Mouse (Mus musculus) c-Kit-positive CD71-negative TER-119-negative erythroid progenitor cells, embryonic 14.5 days (primary cell): ENCODE data around the gene Frmd4a.
"Not testable (repeated sequence)": the region's sequence is repeated elsewhere in the genome, so short reads cannot be mapped to it uniquely, and the experiment has no call there.

Source experiments
- DNase-seq: peaks from one replicate; pipeline ENCODE4 v3.0.0-alpha.2; 2013; ENCODE audit warnings: low read depth

Gene Frmd4a

DNA sequence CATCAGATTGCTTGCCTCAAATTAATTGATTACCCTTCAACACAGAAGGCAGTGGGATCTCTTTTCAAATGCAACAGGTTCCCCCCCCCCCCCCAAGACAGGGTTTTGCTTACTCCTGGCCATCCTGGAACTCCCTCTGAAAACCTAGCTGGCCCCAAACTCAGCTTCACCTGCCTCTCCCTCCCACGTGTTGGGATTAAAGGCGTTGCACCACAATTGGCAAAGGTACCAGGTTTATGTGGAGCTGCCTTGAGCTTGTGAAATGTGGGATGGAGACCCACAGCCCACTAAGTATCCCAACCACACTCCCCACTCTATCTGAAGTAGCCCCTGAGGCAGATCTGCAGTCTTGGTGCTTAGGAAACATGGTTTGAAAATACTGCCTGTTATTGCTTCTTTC lies 565.4 kb downstream of the Frmd4a start:
- DNase-seq, result no peak

DNA sequence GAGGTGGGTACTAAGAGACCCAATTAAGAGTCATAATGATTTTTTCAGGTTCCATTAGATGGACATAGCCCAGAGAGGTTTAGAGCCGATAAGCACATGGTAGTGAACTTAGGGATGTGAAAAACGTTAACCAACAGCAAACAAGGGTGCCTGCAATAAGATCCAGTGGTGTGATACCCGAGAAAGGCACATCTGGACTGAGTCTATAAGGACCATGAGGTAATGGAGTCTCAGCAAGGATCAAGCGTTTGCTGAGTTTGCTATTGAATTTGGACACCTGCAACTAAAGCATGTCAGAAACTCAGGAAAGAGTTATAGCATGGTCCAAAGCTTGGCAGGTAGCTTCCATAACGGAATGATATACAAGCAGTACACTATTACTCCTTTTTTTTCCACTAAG lies 566.7 kb downstream of the Frmd4a start:
- DNase-seq, result no peak

DNA sequence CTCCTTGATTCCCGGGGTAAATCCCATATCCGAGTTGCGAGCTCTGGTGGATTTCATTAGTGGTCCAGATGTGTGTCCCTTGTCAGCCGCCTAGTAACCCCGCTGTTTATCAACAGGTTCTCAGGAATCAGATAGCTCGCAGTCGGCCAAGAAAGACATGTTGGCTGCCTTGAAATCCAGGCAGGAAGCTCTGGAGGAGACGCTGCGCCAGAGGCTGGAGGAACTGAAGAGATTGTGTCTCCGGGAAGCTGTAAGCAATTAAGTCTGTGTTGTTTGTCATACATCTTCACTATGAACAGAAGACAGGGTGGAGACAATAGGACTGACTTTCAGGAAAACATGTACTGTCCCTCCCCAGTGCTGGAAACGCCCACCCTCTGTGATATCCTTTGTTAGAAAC lies 568.7 kb downstream of the Frmd4a start:
- no peak for DNase-seq

DNA sequence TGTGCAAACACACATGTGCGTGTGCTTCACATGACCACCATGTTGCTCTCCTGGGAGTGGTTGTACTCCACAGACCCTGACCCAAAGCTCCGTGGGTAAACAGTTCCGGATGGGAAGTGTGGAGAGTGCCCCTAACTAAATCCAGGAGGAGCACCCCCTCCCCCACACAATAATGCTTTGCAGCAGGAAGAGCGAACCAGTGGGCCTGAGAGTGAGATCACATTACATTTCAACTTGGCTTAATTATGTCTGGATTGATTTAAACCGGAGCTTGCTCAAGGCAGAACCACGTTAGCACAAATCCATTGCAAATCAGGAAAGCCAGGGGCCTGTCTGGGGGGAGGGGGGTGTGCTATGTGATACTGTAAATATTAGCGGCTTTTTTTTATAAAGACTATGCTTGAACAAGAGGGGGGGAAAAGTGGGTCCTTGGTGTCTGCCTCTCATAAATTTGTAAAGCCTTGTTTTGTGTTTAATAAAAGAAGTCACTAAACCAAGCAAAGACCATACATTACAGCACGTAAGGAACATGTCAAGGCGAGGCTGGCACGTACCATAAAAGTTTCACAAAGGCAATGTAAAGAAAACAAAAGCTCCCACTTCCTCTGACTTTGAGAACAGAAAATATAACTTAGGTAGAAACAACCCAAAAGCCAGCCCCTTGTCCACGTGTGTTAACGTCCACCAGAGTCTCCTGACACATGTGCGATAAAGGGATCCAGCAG lies 570.3 kb downstream of the Frmd4a start:
- DNase-seq, result no peak

DNA sequence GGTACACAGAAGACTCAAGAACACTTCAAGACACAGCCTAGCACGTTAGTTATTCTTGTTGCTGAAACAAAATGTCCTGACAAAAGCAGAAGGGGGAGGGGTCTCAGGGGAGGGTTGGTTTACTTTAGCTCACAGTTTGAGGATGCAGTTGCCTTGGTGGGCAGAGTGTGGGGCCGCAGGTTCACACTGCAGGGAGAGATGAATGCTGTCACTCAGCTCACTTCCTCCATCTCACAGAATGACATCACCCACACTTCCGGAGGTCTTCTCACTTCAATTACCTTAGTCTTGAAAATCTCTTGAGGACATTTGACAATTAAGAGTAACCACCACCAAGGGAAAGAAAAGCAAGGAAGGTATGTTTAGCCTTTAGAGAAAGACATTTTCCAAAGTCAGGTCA lies 574.1 kb downstream of the Frmd4a start:
- DNase-seq, result no peak

DNA sequence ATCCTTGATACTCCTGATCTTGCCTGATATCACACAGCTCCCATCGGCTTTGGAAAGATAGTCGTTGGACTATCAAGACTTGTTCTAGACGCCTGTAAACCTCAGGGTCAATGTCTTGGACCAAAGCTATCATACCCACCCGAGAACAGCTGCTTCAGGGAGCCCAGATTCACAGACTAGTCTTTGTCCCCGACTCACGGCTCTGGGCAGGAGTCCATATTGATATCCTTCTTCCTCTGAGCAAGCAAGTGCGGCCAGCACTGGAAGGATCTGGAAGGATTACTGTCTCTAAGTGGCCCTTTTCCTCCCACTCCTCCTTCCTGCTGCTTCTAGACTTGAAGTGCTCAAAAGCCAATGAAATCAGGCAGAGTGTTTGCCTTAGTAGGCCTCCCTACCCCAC lies 575.1 kb downstream of the Frmd4a start:
- no peak for DNase-seq

DNA sequence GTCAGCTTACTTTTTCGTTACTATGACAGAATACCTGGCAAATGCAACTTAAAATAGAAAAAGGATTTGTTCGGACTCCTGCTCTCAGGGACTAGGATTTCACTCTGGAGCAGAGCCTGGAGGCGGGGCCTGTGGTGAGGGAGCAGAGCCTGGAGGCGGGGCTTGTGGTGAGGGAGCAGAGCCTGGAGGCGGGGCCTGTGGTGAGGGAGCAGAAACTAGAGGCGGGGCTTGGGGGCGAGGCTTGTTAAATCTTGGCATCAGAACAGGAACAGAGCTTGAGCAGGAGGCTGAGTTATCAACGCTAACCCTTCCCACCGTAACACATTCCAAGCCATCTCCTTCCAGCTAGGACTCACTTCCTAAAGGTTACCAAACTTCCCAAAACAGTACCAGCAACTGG lies 575.9 kb downstream of the Frmd4a start:
- peak; percentile 42 for DNase-seq

DNA sequence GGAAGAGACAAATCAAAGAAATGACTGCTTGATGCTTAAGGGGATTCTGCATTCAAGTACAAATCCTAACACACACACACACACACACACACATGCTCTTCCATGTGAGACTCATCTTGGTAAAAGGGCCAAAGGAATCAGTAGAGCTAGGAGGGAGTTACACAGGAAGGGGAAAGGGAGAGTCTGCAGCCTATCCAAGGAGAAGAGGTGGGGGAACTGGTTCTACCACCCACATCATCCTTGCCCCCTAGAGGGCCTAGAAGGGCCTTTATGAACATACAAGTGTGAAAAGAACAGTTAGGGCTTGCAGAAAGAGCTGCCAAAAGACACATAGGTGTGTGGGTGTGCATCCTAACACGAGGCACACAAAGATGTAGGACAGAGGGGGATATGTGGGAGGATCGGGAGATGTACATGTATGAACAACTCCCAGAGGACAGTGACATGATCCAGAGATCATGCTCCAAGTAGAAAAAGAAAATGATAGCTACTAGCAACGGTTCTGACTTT lies 576.4 kb downstream of the Frmd4a start:
- no peak for DNase-seq

DNA sequence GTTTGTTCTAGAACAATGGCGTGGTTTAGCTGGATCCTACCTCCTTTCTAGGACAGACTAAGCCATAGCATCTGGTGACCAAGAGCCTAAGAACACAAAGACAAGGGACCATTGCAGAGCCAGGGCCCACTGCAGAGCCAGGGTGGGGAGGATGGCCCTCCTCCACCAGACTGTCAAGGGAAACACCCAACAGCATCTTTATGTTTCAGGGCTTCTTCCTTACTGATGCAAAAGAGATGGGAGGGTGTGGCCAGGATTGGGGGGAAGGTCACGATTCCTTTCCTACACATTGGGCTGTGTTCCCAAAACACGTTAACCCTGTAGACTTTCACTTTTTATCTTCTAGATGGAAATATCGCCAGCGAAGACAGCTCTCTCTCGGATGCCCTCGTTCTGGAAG lies 579.5 kb downstream of the Frmd4a start:
- DNase-seq, result no peak

DNA sequence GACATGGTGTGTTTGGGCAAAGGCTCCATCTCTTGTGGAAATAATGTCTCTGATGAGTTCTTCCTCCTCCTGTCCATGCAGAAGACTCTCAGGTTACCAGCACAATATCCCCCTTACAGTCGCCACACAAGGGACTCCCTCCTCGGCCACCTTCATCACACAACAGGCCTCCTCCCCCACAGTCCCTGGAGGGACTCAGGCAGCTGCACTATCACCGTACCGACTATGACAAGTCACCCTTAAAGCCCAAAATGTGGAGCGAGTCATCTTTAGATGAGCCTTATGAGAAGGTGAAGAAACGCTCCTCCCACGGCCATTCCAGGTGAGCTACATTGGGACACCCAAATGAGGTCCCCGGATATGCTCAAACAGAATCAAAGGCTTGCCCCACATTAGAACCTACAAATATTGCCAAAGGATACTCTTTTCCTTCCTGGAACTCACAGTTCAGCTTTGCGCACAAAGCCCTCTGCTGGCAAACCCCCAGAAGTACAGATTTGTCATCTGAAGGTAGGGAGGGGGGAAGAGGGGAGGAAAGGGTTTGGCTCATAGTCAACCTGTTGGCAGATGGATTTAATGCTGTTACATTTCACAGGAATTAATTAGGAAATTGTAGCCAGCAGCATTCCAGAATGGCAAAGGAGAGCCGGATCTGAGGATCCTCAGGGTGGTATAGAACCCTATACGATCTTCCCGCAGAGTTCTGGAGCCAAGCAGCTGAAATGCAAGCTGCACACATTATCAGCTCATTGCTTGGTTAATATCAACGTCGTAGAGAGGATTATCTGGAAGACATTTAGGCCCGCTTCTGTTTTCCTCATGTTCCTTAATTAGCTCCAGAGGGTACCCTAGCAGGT lies 583.7 kb downstream of the Frmd4a start:
- DNase-seq, result peak; percentile 30

DNA sequence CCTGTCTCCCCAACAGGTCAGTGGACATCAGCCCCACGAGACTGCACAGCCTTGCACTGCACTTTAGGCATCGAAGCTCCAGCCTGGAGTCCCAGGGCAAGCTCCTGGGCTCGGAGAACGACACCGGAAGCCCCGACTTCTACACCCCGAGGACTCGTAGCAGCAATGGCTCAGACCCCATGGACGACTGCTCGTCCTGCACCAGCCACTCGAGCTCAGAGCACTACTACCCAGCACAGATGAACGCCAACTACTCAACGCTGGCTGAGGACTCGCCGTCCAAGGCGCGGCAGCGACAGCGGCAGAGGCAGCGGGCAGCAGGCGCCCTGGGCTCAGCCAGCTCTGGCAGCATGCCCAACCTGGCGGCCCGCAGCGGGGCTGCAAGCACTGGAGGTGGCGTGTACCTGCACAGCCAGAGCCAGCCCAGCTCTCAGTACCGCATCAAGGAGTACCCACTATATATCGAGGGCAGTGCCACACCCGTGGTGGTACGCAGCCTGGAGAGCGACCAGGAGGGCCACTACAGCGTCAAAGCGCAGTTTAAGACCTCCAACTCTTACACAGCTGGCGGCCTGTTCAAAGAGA lies 585.9 kb downstream of the Frmd4a start:
- DNase-seq, result no peak

DNA sequence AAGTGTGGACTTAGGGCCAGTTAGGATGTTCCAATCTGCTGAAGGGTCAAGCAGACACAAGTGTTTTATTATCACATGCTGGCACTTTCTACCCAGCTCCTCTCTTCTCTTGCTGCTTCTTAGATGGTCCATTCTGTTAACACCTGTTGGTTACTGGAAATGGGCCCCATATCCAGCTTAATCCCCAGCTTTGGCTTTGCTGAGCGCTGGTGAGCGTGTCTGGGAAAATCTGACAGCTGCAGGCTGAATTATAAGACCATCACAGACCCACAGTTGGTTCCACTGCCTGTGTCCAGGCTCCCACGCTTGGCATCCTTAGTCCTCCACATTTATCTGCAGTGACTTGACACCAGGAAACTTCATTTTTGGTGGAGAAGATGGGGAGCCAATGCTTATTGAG lies 589.0 kb downstream of the Frmd4a start:
- no peak for DNase-seq

DNA sequence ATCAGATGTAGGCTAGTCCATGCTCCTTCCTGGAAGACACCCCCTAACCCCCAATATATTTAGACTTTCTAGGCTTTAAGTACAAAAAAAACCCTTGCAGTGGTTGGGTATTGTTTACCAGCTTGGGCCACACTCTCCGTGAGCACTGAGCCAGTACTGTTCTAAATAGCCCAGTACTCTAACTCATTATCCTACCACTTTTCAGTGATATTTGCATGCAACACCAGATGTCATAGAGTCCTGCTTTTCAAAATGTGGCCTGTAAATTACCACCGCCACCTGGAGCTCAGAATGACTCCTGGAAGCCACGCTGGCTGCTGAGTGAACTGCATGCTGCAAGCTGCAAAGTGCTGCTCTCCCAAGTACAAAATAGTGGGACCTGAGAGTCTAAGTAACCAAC lies 590.7 kb downstream of the Frmd4a start:
- no peak for DNase-seq

DNA sequence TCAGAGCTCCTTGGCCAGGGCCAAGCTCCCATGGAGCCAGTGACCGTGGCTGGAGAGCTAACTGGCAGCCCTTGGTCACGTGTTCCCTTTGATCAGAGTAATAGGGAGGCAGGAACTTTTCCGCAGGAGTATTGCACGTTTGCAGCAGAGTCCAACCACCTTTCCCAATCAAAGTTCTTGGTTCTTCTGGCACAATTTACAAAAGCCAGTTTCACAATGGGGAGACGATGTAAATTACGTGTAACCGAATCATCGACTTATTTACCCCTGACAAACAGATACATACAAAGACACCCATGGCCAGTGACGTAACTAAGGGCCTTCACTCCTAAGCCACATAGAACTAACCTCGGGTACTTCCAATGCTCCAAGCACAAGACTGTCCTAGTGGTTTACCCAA lies 591.9 kb downstream of the Frmd4a start:
- DNase-seq, result no peak

DNA sequence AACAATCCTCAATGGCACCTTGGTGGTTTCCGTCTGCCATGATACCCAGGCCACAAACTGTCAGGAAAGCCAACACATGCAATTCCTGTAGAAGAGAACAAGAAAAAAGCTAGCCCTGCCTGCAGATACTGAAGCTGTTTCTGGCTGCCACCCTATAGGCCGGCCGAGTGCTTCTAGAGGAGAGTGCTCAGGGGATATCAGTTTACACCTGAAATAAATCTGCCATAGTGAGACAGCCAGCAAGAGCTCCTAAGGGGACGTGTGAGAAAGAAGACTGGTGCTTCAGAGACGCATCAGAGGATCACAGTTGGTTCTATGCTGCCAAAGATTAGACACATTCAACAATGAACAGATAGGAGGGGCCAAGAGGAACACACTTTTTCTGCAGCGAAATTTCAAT lies 593.8 kb downstream of the Frmd4a start:
- DNase-seq, result no peak

DNA sequence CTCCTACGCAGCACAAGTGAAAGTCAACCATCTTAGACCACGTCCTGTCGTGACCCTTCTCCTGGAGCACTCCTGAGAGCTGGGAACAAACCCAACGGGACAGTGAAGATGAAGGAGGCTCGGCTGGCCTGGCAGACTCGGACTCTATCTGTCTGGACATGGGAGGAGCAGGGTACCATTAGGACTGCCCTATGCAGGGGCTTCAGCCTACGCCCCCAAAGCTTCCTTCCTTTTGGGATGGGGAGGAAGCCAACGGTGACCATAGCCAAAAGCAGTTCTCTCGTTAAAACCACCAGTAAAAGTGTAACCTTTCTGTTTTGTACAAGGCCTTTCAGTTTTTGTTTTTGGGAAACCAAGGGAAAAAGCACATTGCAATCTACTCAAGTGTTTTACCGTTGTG lies 594.2 kb downstream of the Frmd4a start:
- DNase-seq, result no peak

DNA sequence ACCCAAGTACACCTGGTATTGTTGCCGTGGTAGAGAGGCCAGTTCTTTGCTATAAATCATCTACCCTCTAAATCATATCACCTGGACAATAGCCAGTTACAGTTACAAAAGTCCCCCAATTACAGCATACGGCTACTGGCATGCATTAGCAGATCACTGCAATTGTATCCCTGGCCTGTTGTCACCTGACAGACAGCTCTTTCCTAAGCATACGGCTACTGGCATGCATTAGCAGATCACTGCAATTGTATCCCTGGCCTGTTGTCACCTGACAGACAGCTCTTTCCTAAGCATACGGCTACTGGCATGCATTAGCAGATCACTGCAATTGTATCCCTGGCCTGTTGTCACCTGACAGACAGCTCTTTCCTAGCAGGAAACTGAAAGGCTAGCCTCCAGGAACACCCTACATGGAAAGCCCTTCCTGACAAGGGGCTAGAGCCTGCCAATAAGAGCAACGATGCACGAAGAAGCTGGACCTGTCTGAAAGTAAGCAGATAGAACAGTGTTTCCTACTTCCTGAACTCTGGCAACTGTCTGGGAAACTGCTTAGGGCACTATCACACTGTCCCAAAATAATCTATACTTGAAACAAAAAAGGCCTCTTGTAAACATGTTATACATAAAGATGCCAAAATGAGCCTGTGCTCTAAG lies 596.9 kb downstream of the Frmd4a start:
- DNase-seq, result not testable (repeated sequence)

DNA sequence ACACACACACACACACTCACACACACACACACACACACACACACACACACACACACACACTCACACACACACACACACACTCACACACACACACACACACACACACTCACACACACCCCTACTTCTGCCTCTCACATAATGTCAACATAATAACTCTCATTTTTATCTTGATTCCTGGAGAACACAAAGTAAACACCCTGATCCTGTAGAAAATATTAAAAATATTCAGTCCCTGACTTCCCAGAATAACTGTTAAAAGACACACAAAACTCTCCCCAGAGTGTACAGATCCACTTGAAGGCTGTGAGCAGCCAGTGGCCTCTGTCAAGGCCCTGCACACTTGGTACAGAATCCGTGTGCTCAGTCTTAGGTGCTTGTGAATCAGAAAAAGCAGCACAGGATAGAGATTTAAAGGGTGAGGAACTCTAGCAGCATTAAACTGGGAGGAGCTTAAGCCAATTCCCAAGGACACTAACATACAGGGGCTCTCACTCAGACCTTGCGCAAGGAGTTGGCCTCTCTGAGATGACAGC lies 597.6 kb downstream of the Frmd4a start:
- DNase-seq, result no peak

DNA sequence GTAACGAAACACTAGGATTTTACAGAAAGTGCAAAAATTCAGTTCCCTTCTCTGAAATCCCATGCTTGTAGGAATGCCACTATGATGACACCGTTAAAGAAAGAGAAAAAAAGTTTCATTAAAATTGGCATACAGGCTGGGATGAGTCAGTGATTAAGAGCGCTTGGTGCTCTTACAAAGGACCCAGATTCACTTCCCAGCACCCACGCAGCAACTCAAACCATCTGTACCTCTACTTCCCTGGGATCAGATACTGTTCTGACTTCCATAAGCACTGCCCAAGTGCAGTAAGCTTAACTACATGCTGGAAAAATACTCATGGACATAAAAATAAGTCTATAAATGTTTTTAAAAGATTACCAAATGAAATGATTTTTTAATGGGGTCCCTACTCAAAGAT lies 599.5 kb downstream of the Frmd4a start:
- no peak for DNase-seq

DNA sequence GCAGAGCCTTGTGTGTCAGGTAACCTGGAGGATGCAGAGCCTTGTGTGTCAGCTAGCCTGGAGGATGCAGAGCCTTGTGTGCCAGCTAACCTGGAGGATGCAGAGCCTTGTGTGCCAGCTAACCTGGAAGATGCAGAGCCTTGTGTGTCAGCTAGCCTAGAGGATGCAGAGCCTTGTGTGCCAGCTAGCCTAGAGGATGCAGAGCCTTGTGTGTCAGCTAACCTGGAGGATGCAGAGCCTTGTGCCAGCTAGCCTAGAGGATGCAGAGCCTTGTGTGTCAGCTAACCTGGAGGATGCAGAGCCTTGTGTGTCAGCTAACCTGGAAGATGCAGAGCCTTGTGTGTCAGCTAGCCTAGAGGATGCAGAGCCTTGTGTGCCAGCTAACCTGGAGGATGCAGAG lies 601.6 kb downstream of the Frmd4a start:
- not testable (repeated sequence) for DNase-seq

DNA sequence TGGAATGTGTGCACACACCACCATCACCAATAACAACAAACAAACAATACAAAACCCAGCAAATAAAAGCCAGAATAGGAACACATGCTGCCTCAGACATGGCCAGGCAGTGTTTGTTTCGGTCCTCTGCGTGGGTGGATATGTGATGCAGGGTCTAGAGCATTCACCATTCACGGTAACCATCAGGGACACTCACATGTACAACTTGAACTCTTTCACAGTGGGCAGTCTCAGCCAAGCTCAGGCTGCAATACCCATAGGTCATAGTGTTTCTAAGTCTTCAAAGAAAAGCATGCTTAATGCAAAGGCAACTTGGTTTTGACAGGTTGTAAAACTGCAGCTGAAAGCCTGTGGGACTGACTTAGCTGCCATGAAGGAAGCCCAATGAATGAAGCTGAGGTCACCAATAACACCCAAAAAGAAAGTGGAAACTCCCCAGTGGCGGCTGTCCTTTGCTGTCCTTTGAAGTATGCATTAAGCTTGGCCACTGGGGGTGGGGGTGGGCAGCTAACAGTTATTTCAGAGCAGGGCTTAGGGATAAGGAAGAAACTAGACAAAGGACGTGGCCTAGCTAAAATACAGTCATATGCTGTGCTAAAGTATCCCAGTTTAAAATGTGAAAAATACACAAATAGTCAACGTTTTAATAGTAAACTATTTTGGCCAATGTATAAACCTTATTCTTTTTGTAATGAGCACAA lies 602.5 kb downstream of the Frmd4a start:
- DNase-seq, result no peak
